Mouse (Mus musculus): Measurements from ENCODE around the gene Cfl1.

The Cfl1 gene

GRCm38 (mm10) chr19:5490313-5490897 lies at the start of gene Cfl1:
Cfl1 (plus strand) TSS chr19:5490455.
- ATAC-seq (ENCODE audit: low TSS enrichment): peak; percentile 56

- ATAC-seq (ENCODE audit: low TSS enrichment): no peak
Observed at GRCm38 (mm10) chr19:5444371-5444908, 45.8 kb upstream of the Cfl1 start.

GRCm38 (mm10) chr19:5444954-5445353 lies 45.3 kb upstream of the Cfl1 start:
- ATAC-seq (ENCODE audit: low TSS enrichment): no peak

GRCm38 (mm10) chr19:5445747-5446146 lies 44.5 kb upstream of the Cfl1 start:
- ATAC-seq (ENCODE audit: low TSS enrichment): no peak

GRCm38 (mm10) chr19:5447515-5448353 lies 42.5 kb upstream of the Cfl1 start, which contains the start of gene Fosl1:
Fosl1 (plus strand) TSS chr19:5447547.
- peak; percentile 72; the same call in 1 of the 2 replicates for ATAC-seq (ENCODE audit: low TSS enrichment)

GRCm38 (mm10) chr19:5448354-5449150 lies 41.7 kb upstream of the Cfl1 start:
- no peak for ATAC-seq (ENCODE audit: low TSS enrichment)

- no peak for ATAC-seq (ENCODE audit: low TSS enrichment)
Observed at GRCm38 (mm10) chr19:5449673-5450072, 40.6 kb upstream of the Cfl1 start.

- ATAC-seq (ENCODE audit: low TSS enrichment): no peak
Observed at GRCm38 (mm10) chr19:5451766-5452165, 38.5 kb upstream of the Cfl1 start.

- no peak for ATAC-seq (ENCODE audit: low TSS enrichment)
Observed at GRCm38 (mm10) chr19:5455037-5455436, 35.2 kb upstream of the Cfl1 start.

- ATAC-seq (ENCODE audit: low TSS enrichment): no peak
Observed at GRCm38 (mm10) chr19:5455568-5455967, 34.7 kb upstream of the Cfl1 start.

- ATAC-seq (ENCODE audit: low TSS enrichment): 0 out of 2 replicates have a peak, but pooled peaks have one; percentile 13
Observed at GRCm38 (mm10) chr19:5456241-5456921, 33.9 kb upstream of the Cfl1 start.

GRCm38 (mm10) chr19:5456922-5457745 lies 33.1 kb upstream of the Cfl1 start:
- ATAC-seq (ENCODE audit: low TSS enrichment): peak; percentile 74

GRCm38 (mm10) chr19:5457746-5458442 lies 32.4 kb upstream of the Cfl1 start, which contains the start of gene Ccdc85b:
Ccdc85b (minus strand) TSS chr19:5457894.
- 0 out of 2 replicates have a peak, but pooled peaks have one; percentile 3 for ATAC-seq (ENCODE audit: low TSS enrichment)

GRCm38 (mm10) chr19:5459019-5459418 lies 31.2 kb upstream of the Cfl1 start:
- peak; percentile 28; the same call in 1 of the 2 replicates for ATAC-seq (ENCODE audit: low TSS enrichment)

- no peak for ATAC-seq (ENCODE audit: low TSS enrichment)
Observed at GRCm38 (mm10) chr19:5459896-5460295, 30.4 kb upstream of the Cfl1 start.

- peak; percentile 50; the same call in 1 of the 2 replicates for ATAC-seq (ENCODE audit: low TSS enrichment)
Observed at GRCm38 (mm10) chr19:5460465-5460911, 29.8 kb upstream of the Cfl1 start, which contains the start of gene Fibp. Fibp (plus strand) TSS chr19:5460615.

- ATAC-seq (ENCODE audit: low TSS enrichment): no peak
Observed at GRCm38 (mm10) chr19:5461411-5461810, 28.8 kb upstream of the Cfl1 start.

GRCm38 (mm10) chr19:5463212-5463611 lies 27.0 kb upstream of the Cfl1 start:
- no peak for ATAC-seq (ENCODE audit: low TSS enrichment)

GRCm38 (mm10) chr19:5463791-5464562 lies 26.3 kb upstream of the Cfl1 start:
- ATAC-seq (ENCODE audit: low TSS enrichment): no peak

All from frontal cortex, adult (tissue).